In the genomic region with DNA sequence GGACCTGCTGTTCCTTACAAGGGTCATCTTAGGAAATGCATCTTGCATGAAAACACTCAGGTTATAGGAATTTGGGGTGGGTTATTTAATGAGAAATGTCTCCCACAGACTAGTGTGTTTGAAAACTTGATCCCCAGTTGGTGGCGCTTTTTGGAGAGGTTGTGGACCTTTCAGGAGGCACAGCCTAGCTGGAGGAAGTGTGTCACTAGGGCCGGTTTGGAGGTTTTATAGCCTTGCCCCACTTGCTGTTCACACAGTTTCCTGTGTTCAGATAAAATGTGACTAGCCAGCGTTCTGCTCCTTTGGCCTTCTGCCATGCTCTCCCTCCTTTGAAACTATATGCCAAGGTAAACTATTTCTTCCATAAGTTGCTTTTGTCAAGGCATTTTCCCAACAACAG, we compare ENCODE assay signal across 20 mouse cellular contexts. TPM values are rescaled to one million over a fixed set of nuclear protein-coding genes. Genes with fewer than 3 reads are reported as not detected.
DNase-seq lines count a peak whose midpoint lies in the region; ATAC-seq and TF ChIP-seq lines count a peak whose summit lies in the region.
"Had no signal": no experiment of that assay in that cellular context is flagged by ENCODE, and none has a peak within 500 bp of the region (broad histone marks: within the 10 kb centered on the region; RNA-seq: fewer than 3 reads in every experiment).

No protein-coding gene starts in this region.

- H3K9ac ChIP-seq in heart, postnatal 0 days (replicated peaks; ENCODE audit: low read depth, low read length): no peak overlapping the region
- H3K9ac ChIP-seq: embryonic facial prominence, embryonic 12.5 days; forebrain, embryonic 12.5 days; heart, embryonic 12.5 days; hindbrain, embryonic 13.5 days had no signal

- no peaks in the 10 kb centered on the region for H3K4me1 ChIP-seq in heart, postnatal 0 days (ENCODE audit: control insufficient read depth, insufficient read depth)
- H3K4me1 ChIP-seq: embryonic facial prominence, embryonic 12.5 days; forebrain, embryonic 12.5 days; hindbrain, embryonic 13.5 days had no signal

- no peak for ATAC-seq in heart, postnatal 0 days (ENCODE audit: insufficient read depth, low read depth)
- ATAC-seq: forebrain, embryonic 16.5 days; hindbrain, postnatal 0 days had no signal

- H3K4me3 ChIP-seq in heart, postnatal 0 days (ENCODE audit: low read depth, low read length): no peak overlapping the region
- H3K4me3 ChIP-seq: embryonic facial prominence, embryonic 12.5 days; forebrain, embryonic 12.5 days; heart, embryonic 12.5 days; hindbrain, embryonic 13.5 days had no signal

- no peak for TF ChIP-seq CTCF in heart, postnatal 0 days (IDR thresholded peaks at IDR 0.05; ENCODE audit: low read depth)

- DNase-seq in heart, postnatal 0 days (ENCODE audit: low spot score): peak; percentile 13
- DNase-seq in heart, postnatal 4 days: no peak
- DNase-seq in ES-CJ7 (ENCODE audit: low read depth, low spot score) (peak; percentile 74), R1 (ENCODE audit: low read depth, low spot score) (peak; percentile 86)
- DNase-seq in gastrocnemius, postnatal 25 days: no peak
- no peak for DNase-seq in layer of hippocampus, adult 8-10 months (ENCODE audit: low spot score in 2 of 2)
- DNase-seq in B cell, adult 2 months: no peak
- DNase-seq: adrenal gland, adult 8-10 months; cerebellum, adult 18-20 months; embryo, embryonic 11 days; gastrocnemius, postnatal 10 days; kidney, adult 11 months; kidney, adult 9 months had no signal

- 15% methylated on average over 3 of the region's 3 CpGs for WGBS in heart, postnatal 0 days

- TF ChIP-seq EP300 in heart, postnatal 0 days (IDR thresholded peaks at IDR 0.05; ENCODE audit: low read depth): no peak

- peaks cover 4% of the 10 kb centered on the region; the same call in 1 of the 2 replicates for H3K36me3 ChIP-seq in heart, postnatal 0 days (replicated peaks; ENCODE audit: control insufficient read depth, insufficient read depth, low read length)
- H3K36me3 ChIP-seq: embryonic facial prominence, embryonic 12.5 days; forebrain, embryonic 12.5 days; G1E; hindbrain, embryonic 13.5 days had no signal

- H3K4me2 ChIP-seq in heart, postnatal 0 days (ENCODE audit: low read depth, low read length): no peak overlapping the region
- H3K4me2 ChIP-seq: embryonic facial prominence, embryonic 12.5 days; forebrain, embryonic 12.5 days; heart, embryonic 12.5 days; hindbrain, embryonic 13.5 days had no signal

- no peaks in the 10 kb centered on the region for H3K27me3 ChIP-seq in heart, postnatal 0 days (ENCODE audit: control insufficient read depth, insufficient read depth, low read length)
- H3K27me3 ChIP-seq: embryonic facial prominence, embryonic 12.5 days; forebrain, embryonic 12.5 days; heart, embryonic 12.5 days; hindbrain, embryonic 13.5 days had no signal

- H3K9me3 ChIP-seq in heart, postnatal 0 days (replicated peaks; ENCODE audit: control insufficient read depth, low read length): no peaks in the 10 kb centered on the region
- H3K9me3 ChIP-seq: embryonic facial prominence, embryonic 12.5 days; forebrain, embryonic 12.5 days; hindbrain, embryonic 13.5 days had no signal

- no peak overlapping the region for H3K27ac ChIP-seq in heart, postnatal 0 days (ENCODE audit: low read depth)
- H3K27ac ChIP-seq: embryonic facial prominence, embryonic 12.5 days; forebrain, embryonic 12.5 days; hindbrain, embryonic 13.5 days; hindbrain, postnatal 0 days had no signal

RNA-seq across cellular contexts. Expression of a gene that starts 7.5 kb away (rescaled TPM):
- 5.1 and 12.1 TPM in 2 replicates for total RNA-seq in heart, postnatal 0 days (2014; rRNA removed; ENCODE audit: low replicate concordance)
- 7.0 and 8.0 TPM in 2 replicates for polyA plus RNA-seq in heart, postnatal 0 days (2015; fragmentation: Nextera tagmentation; extraction: Ambion mirVana)
- total RNA-seq in heart, postnatal 4 days (2021): 10 to 100 TPM in 1 of 2 experiments, 1 to 10 TPM in 1; 9.1 to 11.3 TPM
- total RNA-seq in gastrocnemius, postnatal 25 days (2021): 1 to 10 TPM; 2.4 to 2.8 TPM
- 10 to 100 TPM; 30.3 to 35.5 (median 31.5) TPM for total RNA-seq in layer of hippocampus, adult 8-10 months (2022)

RNA-seq across cellular contexts. Expression of a gene that starts 52.7 kb away (rescaled TPM):
- 23.7 and 26.7 TPM in 2 replicates for total RNA-seq in heart, postnatal 0 days (2014; rRNA removed; ENCODE audit: low replicate concordance)
- polyA plus RNA-seq in heart, postnatal 0 days (2015; fragmentation: Nextera tagmentation; extraction: Ambion mirVana): 25.3 and 26.1 TPM in 2 replicates
- 10 to 100 TPM; 36.4 to 36.5 TPM for total RNA-seq in heart, postnatal 4 days (2021)
- 10 to 100 TPM; 13.4 to 19.7 TPM for total RNA-seq in gastrocnemius, postnatal 25 days (2021)
- total RNA-seq in layer of hippocampus, adult 8-10 months (2022): 10 to 100 TPM in 1 of 4 experiments, 1 to 10 TPM in 3; 6.2 to 19.2 (median 8.1) TPM

RNA-seq across cellular contexts. Expression of a gene that starts 56.3 kb away (rescaled TPM):
- total RNA-seq in heart, postnatal 0 days (2014; rRNA removed; ENCODE audit: low replicate concordance): 10.3 and 16.8 TPM in 2 replicates
- polyA plus RNA-seq in heart, postnatal 0 days (2015; fragmentation: Nextera tagmentation; extraction: Ambion mirVana): 86.6 and 92.1 TPM in 2 replicates
- total RNA-seq in heart, postnatal 4 days (2021): 10 to 100 TPM; 44.7 to 47.0 TPM
- 10 to 100 TPM; 73.4 to 74.7 TPM for total RNA-seq in gastrocnemius, postnatal 25 days (2021)
- 10 to 100 TPM; 49.8 to 62.4 (median 55.5) TPM for total RNA-seq in layer of hippocampus, adult 8-10 months (2022)

Comparison
In these comparisons a context has a peak if more than half of its experiments do, and no peak if none do; other contexts are left out.
1. DNase-seq: peak in heart, postnatal 0 days (single experiment), ES-CJ7 (single experiment) and R1 (single experiment); none in heart, postnatal 4 days (single experiment), gastrocnemius, postnatal 25 days (single experiment), layer of hippocampus, adult 8-10 months (0 of 2) and B cell, adult 2 months (0 of 2).